Mouse (Mus musculus) midbrain, embryonic 11.5 days (tissue): ENCODE data around the gene Adarb1. TPM values are rescaled to one million over a fixed set of nuclear protein-coding genes. Genes with fewer than 3 reads are reported as not detected.

ENCODE experiments used
- ATAC-seq: fragments of 200-750 bp; cut with Nextera tagmentation; 2 replicates; pipeline ENCODE4 v1.8.0; 2017; ENCODE audit warnings: moderate TSS enrichment, moderate library complexity; ENCODE audit not compliant: low FRiP score
- DNase-seq: peaks from one replicate; pipeline ENCODE4 v3.0.0; 2015; ENCODE audit warnings: low spot score; ENCODE audit errors: missing footprints
- H3K27ac ChIP-seq: fragments of 300-500 bp; sonication (generic); 2 replicates; pipeline ENCODE4 v1.5.1; 2014; ENCODE audit warnings: low read depth, low read length
- H3K27me3 ChIP-seq: fragments of 300-500 bp; sonication (generic); 2 replicates; pipeline ENCODE4 v1.6.1; 2014; ENCODE audit warnings: mild to moderate bottlenecking, low read length, moderate library complexity, mixed read lengths; ENCODE audit not compliant: control insufficient read depth, insufficient read depth
- H3K36me3 ChIP-seq: fragments of 300-500 bp; sonication (generic); 2 replicates; pipeline ENCODE4 v1.6.1; 2014; ENCODE audit warnings: mild to moderate bottlenecking, low read length, moderate library complexity, mixed read lengths; ENCODE audit not compliant: control insufficient read depth, insufficient read depth
- H3K4me1 ChIP-seq: fragments of 300-500 bp; sonication (generic); 2 replicates; pipeline ENCODE4 v1.6.1; 2014; ENCODE audit warnings: low read length; ENCODE audit not compliant: control insufficient read depth, insufficient read depth
- H3K4me2 ChIP-seq: fragments of 300-500 bp; sonication (generic); 2 replicates; pipeline ENCODE4 v1.6.1; 2014; ENCODE audit warnings: mild to moderate bottlenecking, moderate library complexity
- H3K4me3 ChIP-seq: fragments of 300-500 bp; sonication (generic); 2 replicates; pipeline ENCODE4 v1.5.1; 2014; ENCODE audit warnings: low read depth, low read length
- H3K9ac ChIP-seq: fragments of 300-500 bp; sonication (generic); 2 replicates; pipeline ENCODE4 v1.6.1; 2014; ENCODE audit warnings: low read length
- H3K9me3 ChIP-seq: fragments of 300-500 bp; sonication (generic); 2 replicates; pipeline ENCODE4 v1.6.1; 2016; ENCODE audit warnings: low read length; ENCODE audit not compliant: control insufficient read depth
- WGBS: fragments of 180-500 bp; shearing (Covaris S2); extraction: QIAGEN DNeasy Blood & Tissue Kit; methylation state at CpG from one replicate; pipeline ENCODE4 v1.1.7; 2014; 5-methylcytosine and 5-hydroxymethylcytosine counted together
- polyA plus RNA-seq: library from polyadenylated mRNA; unstranded; fragments of >200 nt; fragmentation: Nextera tagmentation; extraction: Ambion mirVana; gene quantifications from 2 replicates; pipeline ENCODE4 v1.2.1, GENCODE M21; 2014

The Adarb1 gene
- polyA plus RNA-seq, 1 experiment from 2014 or later, result 5.8 TPM

GRCm38 (mm10) chr10:77383045-77383444 lies 35.0 kb downstream of the Adarb1 start:
- no peak overlapping the region for H3K4me2 ChIP-seq
- H3K4me1 ChIP-seq, result no peaks in the 10 kb centered on the region; the same call in 1 of the 2 replicates
- 88% methylated on average over 8 of the region's 8 CpGs for WGBS
- H3K27ac ChIP-seq, result no peak overlapping the region
- no peak overlapping the region for H3K4me3 ChIP-seq
- DNase-seq (no peak), ATAC-seq (no peak)
- no peaks in the 10 kb centered on the region for H3K36me3 ChIP-seq
- H3K27me3 ChIP-seq, result no peaks in the 10 kb centered on the region
- H3K9me3 ChIP-seq, result no peaks in the 10 kb centered on the region
- no peak overlapping the region for H3K9ac ChIP-seq

- H3K36me3 ChIP-seq, result no peaks in the 10 kb centered on the region
- no peak overlapping the region for H3K27ac ChIP-seq
- no peak for DNase-seq
- no peak overlapping the region for H3K9ac ChIP-seq
- no peak overlapping the region for H3K4me3 ChIP-seq
- H3K4me1 ChIP-seq, result no peaks in the 10 kb centered on the region; the same call in 1 of the 2 replicates
- H3K9me3 ChIP-seq, result no peaks in the 10 kb centered on the region
- ATAC-seq, result no peak
- no peaks in the 10 kb centered on the region for H3K27me3 ChIP-seq
- no peak overlapping the region for H3K4me2 ChIP-seq
- WGBS, result 42% methylated on average over 2 of the region's 2 CpGs
These were observed 36.9 kb downstream of the Adarb1 start for GRCm38 (mm10) chr10:77381191-77381590.

GRCm38 (mm10) chr10:77380716-77381115 lies 37.4 kb downstream of the Adarb1 start:
- Histone ChIP-seq H3K9me3 (no peaks in the 10 kb centered on the region), H3K9ac (no peak overlapping the region), H3K27ac (no peak overlapping the region), H3K4me3 (no peak overlapping the region), H3K4me1 (no peaks in the 10 kb centered on the region; the same call in 1 of the 2 replicates), H3K4me2 (no peak overlapping the region), H3K27me3 (no peaks in the 10 kb centered on the region), H3K36me3 (no peaks in the 10 kb centered on the region)
- DNase-seq, result no peak
- no peak for ATAC-seq
- WGBS, result 79% methylated on average over 6 of the region's 6 CpGs

GRCm38 (mm10) chr10:77379199-77379598 lies 38.9 kb downstream of the Adarb1 start:
- DNase-seq (no peak), ATAC-seq (no peak)
- no peak overlapping the region for H3K9ac ChIP-seq
- no peaks in the 10 kb centered on the region for H3K9me3 ChIP-seq
- H3K4me1 ChIP-seq, result no peaks in the 10 kb centered on the region; the same call in 1 of the 2 replicates
- H3K27me3 ChIP-seq, result no peaks in the 10 kb centered on the region
- 94% methylated on average over 4 of the region's 4 CpGs for WGBS
- H3K36me3 ChIP-seq, result no peaks in the 10 kb centered on the region
- H3K4me2 ChIP-seq, result no peak overlapping the region
- H3K27ac ChIP-seq, result no peak overlapping the region
- no peak overlapping the region for H3K4me3 ChIP-seq

GRCm38 (mm10) chr10:77376056-77376455 lies 42.0 kb downstream of the Adarb1 start:
- Histone ChIP-seq H3K4me1 (no peaks in the 10 kb centered on the region), H3K4me2 (no peak overlapping the region), H3K4me3 (no peak overlapping the region), H3K27ac (no peak overlapping the region), H3K36me3 (no peaks in the 10 kb centered on the region), H3K9ac (no peak overlapping the region), H3K9me3 (no peaks in the 10 kb centered on the region), H3K27me3 (no peaks in the 10 kb centered on the region)
- no peak for ATAC-seq
- WGBS, result 91% methylated on average over 1 of the region's 1 CpGs
- no peak for DNase-seq

GRCm38 (mm10) chr10:77374948-77375347 lies 43.1 kb downstream of the Adarb1 start:
- no peak for DNase-seq
- no peaks in the 10 kb centered on the region for H3K36me3 ChIP-seq
- H3K4me1 ChIP-seq, result no peaks in the 10 kb centered on the region
- no peaks in the 10 kb centered on the region for H3K9me3 ChIP-seq
- H3K27me3 ChIP-seq, result no peaks in the 10 kb centered on the region
- no peak overlapping the region for H3K4me2 ChIP-seq
- ATAC-seq, result no peak
- WGBS, result 89% methylated on average over 1 of the region's 1 CpGs
- H3K27ac ChIP-seq, result no peak overlapping the region
- H3K9ac ChIP-seq, result no peak overlapping the region
- no peak overlapping the region for H3K4me3 ChIP-seq

- Histone ChIP-seq H3K27ac (no peak overlapping the region), H3K4me1 (peaks cover 4% of the 10 kb centered on the region; the same call in 1 of the 2 replicates), H3K9me3 (no peaks in the 10 kb centered on the region), H3K9ac (no peak overlapping the region), H3K4me3 (no peak overlapping the region), H3K4me2 (no peak overlapping the region), H3K36me3 (no peaks in the 10 kb centered on the region), H3K27me3 (no peaks in the 10 kb centered on the region)
- DNase-seq, result no peak
- 87% methylated on average over 5 of the region's 5 CpGs for WGBS
- ATAC-seq, result no peak
These were observed 43.7 kb downstream of the Adarb1 start for GRCm38 (mm10) chr10:77374407-77374806.

GRCm38 (mm10) chr10:77370129-77370528 lies 47.9 kb downstream of the Adarb1 start:
- Histone ChIP-seq H3K27me3 (no peaks in the 10 kb centered on the region), H3K27ac (no peak overlapping the region), H3K4me1 (peaks cover 4% of the 10 kb centered on the region; the same call in 1 of the 2 replicates), H3K4me2 (no peak overlapping the region), H3K9ac (no peak overlapping the region), H3K36me3 (no peaks in the 10 kb centered on the region), H3K9me3 (no peaks in the 10 kb centered on the region), H3K4me3 (no peak overlapping the region)
- DNase-seq (no peak), ATAC-seq (no peak)
- 85% methylated on average over 5 of the region's 5 CpGs for WGBS

GRCm38 (mm10) chr10:77367973-77368372 lies 50.1 kb downstream of the Adarb1 start:
- no peak overlapping the region for H3K4me3 ChIP-seq
- DNase-seq (no peak), ATAC-seq (no peak)
- peaks cover 4% of the 10 kb centered on the region; the same call in 1 of the 2 replicates for H3K4me1 ChIP-seq
- H3K27ac ChIP-seq, result no peak overlapping the region
- no peaks in the 10 kb centered on the region for H3K9me3 ChIP-seq
- H3K9ac ChIP-seq, result no peak overlapping the region
- H3K27me3 ChIP-seq, result no peaks in the 10 kb centered on the region
- H3K4me2 ChIP-seq, result no peak overlapping the region
- H3K36me3 ChIP-seq, result no peaks in the 10 kb centered on the region
- 80% methylated on average over 6 of the region's 6 CpGs for WGBS
